Mouse (Mus musculus): ENCODE measurements around the gene Cebpa. TPM values are rescaled to one million over a fixed set of nuclear protein-coding genes. Genes with fewer than 3 reads are reported as not detected.

Cebpa gene
- polyA plus RNA-seq, 1 experiment from 2014 or later = 12.8 TPM

GRCm38 (mm10) chr7:35118099-35118781, 853 bp upstream of the Cebpa start:
- no peak for TF ChIP-seq CTCF (IDR thresholded peaks at IDR 0.05)
- H3K27me3 ChIP-seq = no peaks in the 10 kb centered on the region
- POLR2A ChIA-PET = interaction anchor here (0.7 to 2.9 kb wide), 5 partner anchors 11 to 91 kb away, joined by 3 to 16 read pairs (median 5); no protein-coding TSS in a partner anchor

GRCm38 (mm10) chr7:35119506-35120145, 533 bp downstream of the Cebpa start:
- TF ChIP-seq CTCF (IDR thresholded peaks at IDR 0.05) = no peak
- in situ Hi-C loops (cut with MboI; ENCODE audit: low pct_unique_long_range_greater_than_20kb) = loop anchor here (5.0 to 10.0 kb wide), 2 partner anchors 67 to 185 kb away; no protein-coding TSS in a partner anchor
- DNase-seq (ENCODE audit: low read depth, low spot score) (no peak), ATAC-seq (peak; percentile 18)
- H3K27me3 ChIP-seq = no peaks in the 10 kb centered on the region
- POLR2A ChIA-PET = interaction anchor here (0.9 to 2.9 kb wide), 6 partner anchors 19 to 68 kb away, joined by 3 to 16 read pairs (median 4); no protein-coding TSS in a partner anchor
- CTCF ChIA-PET = interaction anchor here (0.6 to 6.3 kb wide), 7 partner anchors 31 to 96 kb away, joined by 3 to 69 read pairs (median 4); no protein-coding TSS in a partner anchor

More at GRCm38 (mm10) chr7:35118099-35118781, 853 bp upstream of the Cebpa start:
- in situ Hi-C loops (cut with MboI; ENCODE audit: low pct_unique_long_range_greater_than_20kb) = loop anchor here (5.0 kb wide), 1 partner anchor 66 kb away; no protein-coding TSS in a partner anchor
- CTCF ChIA-PET = interaction anchor here (0.6 to 6.3 kb wide), 13 partner anchors 10 to 96 kb away, joined by 3 to 69 read pairs (median 4); no protein-coding TSS in a partner anchor
- DNase-seq (ENCODE audit: low read depth, low spot score) = peak; percentile 38
- ATAC-seq = peak; percentile 69

- ChIA-PET POLR2A (interaction anchor here (0.8 to 2.0 kb wide), 6 partner anchors 18 to 93 kb away, joined by 3 to 6 read pairs (median 4); no protein-coding TSS in a partner anchor), CTCF (interaction anchor here (1.3 to 6.3 kb wide), 2 partner anchors 30 to 50 kb away, joined by 4 to 69 read pairs; no protein-coding TSS in a partner anchor)
- in situ Hi-C loops (cut with MboI; ENCODE audit: low pct_unique_long_range_greater_than_20kb) = loop anchor here (10.0 kb wide), 1 partner anchor 185 kb away; no protein-coding TSS in a partner anchor
- H3K27me3 ChIP-seq = no peaks in the 10 kb centered on the region
- no peak for ATAC-seq
- no peak for TF ChIP-seq CTCF (IDR thresholded peaks at IDR 0.05)
- DNase-seq (ENCODE audit: low read depth, low spot score) = no peak
These were observed 1.1 kb downstream of the Cebpa start for GRCm38 (mm10) chr7:35120146-35120691.

GRCm38 (mm10) chr7:35121150-35121549, 2.1 kb downstream of the Cebpa start:
- TF ChIP-seq CTCF (IDR thresholded peaks at IDR 0.05) = no peak
- in situ Hi-C loops (cut with MboI; ENCODE audit: low pct_unique_long_range_greater_than_20kb) = loop anchor here (10.0 kb wide), 1 partner anchor 186 kb away; no protein-coding TSS in a partner anchor
- no peak for ATAC-seq
- ChIA-PET POLR2A (interaction anchor here (0.7 to 1.6 kb wide), 5 partner anchors 17 to 94 kb away, joined by 3 to 6 read pairs (median 3); no protein-coding TSS in a partner anchor), CTCF (interaction anchor here (0.8 to 6.3 kb wide), 4 partner anchors 10 to 96 kb away, joined by 3 to 69 read pairs (median 4); no protein-coding TSS in a partner anchor)
- DNase-seq (ENCODE audit: low read depth, low spot score) = no peak
- no peaks in the 10 kb centered on the region for H3K27me3 ChIP-seq

- no peak for TF ChIP-seq CTCF (IDR thresholded peaks at IDR 0.05)
- no peaks in the 10 kb centered on the region for H3K27me3 ChIP-seq
- in situ Hi-C loops (cut with MboI; ENCODE audit: low pct_unique_long_range_greater_than_20kb) = loop anchor here (10.0 kb wide), 1 partner anchor 188 kb away; no protein-coding TSS in a partner anchor
- DNase-seq (ENCODE audit: low read depth, low spot score) = no peak
- ChIA-PET POLR2A (no interaction called here), CTCF (interaction anchor here (1.4 to 6.3 kb wide), 4 partner anchors 16 to 47 kb away, joined by 4 to 69 read pairs (median 8); no protein-coding TSS in a partner anchor)
- no peak for ATAC-seq
These were observed 3.6 kb downstream of the Cebpa start for GRCm38 (mm10) chr7:35122401-35123320.

GRCm38 (mm10) chr7:35123431-35123953, 4.4 kb downstream of the Cebpa start:
- H3K27me3 ChIP-seq = no peaks in the 10 kb centered on the region
- ChIA-PET CTCF (interaction anchor here (1.8 to 2.6 kb wide), 3 partner anchors 14 to 46 kb away, joined by 5 to 11 read pairs (median 10); no protein-coding TSS in a partner anchor), POLR2A (no interaction called here)
- DNase-seq (ENCODE audit: low read depth, low spot score) = no peak
- TF ChIP-seq CTCF (IDR thresholded peaks at IDR 0.05) = no peak
- ATAC-seq = no peak
- in situ Hi-C loops (cut with MboI; ENCODE audit: low pct_unique_long_range_greater_than_20kb) = loop anchor here (10.0 kb wide), 1 partner anchor 189 kb away; no protein-coding TSS in a partner anchor

- ATAC-seq = no peak
- ChIA-PET CTCF (interaction anchor here (1.8 to 2.6 kb wide), 3 partner anchors 13 to 45 kb away, joined by 5 to 11 read pairs (median 10); no protein-coding TSS in a partner anchor), POLR2A (interaction anchor here (0.8 kb wide), 1 partner anchor 39 kb away, joined by 3 read pairs; no protein-coding TSS in a partner anchor)
- TF ChIP-seq CTCF (IDR thresholded peaks at IDR 0.05) = no peak
- in situ Hi-C loops (cut with MboI; ENCODE audit: low pct_unique_long_range_greater_than_20kb) = loop anchor here (10.0 kb wide), 1 partner anchor 189 kb away; no protein-coding TSS in a partner anchor
- DNase-seq (ENCODE audit: low read depth, low spot score) = no peak
- no peaks in the 10 kb centered on the region for H3K27me3 ChIP-seq
These were observed 5.1 kb downstream of the Cebpa start for GRCm38 (mm10) chr7:35124216-35124615.

- POLR2A ChIA-PET = interaction anchor here (0.8 kb wide), 1 partner anchor 38 kb away, joined by 3 read pairs; no protein-coding TSS in a partner anchor
- in situ Hi-C loops (cut with MboI; ENCODE audit: low pct_unique_long_range_greater_than_20kb) = loop anchor here (10.0 kb wide), 1 partner anchor 190 kb away; no protein-coding TSS in a partner anchor
These were observed 5.7 kb downstream of the Cebpa start for GRCm38 (mm10) chr7:35124745-35125144.

More at GRCm38 (mm10) chr7:35124745-35125144, 5.7 kb downstream of the Cebpa start:
- no peak for DNase-seq (ENCODE audit: low read depth, low spot score)
- CTCF ChIA-PET = interaction anchor here (1.4 to 2.6 kb wide), 4 partner anchors 13 to 45 kb away, joined by 3 to 11 read pairs (median 8); no protein-coding TSS in a partner anchor
- TF ChIP-seq CTCF (IDR thresholded peaks at IDR 0.05) = no peak
- H3K27me3 ChIP-seq = no peaks in the 10 kb centered on the region
- ATAC-seq = no peak

Data from Patski (cell line).